Mouse (Mus musculus) heart, embryonic 12.5 days (tissue): ENCODE data around the gene Rnf183. TPM values are rescaled to one million over a fixed set of nuclear protein-coding genes. Genes with fewer than 3 reads are reported as not detected.
A peak's percentile ranks its signal among the peaks of the same experiment; 100 is the strongest.
"Not testable (repeated sequence)": the region's sequence is repeated elsewhere in the genome, so short reads cannot be mapped to it uniquely, and the experiment has no call there.

ENCODE experiments used
- ATAC-seq: fragments of 200-750 bp; cut with Nextera tagmentation; 2 replicates; pipeline ENCODE4 v1.8.0; 2017; ENCODE audit warnings: moderate TSS enrichment, moderate library complexity; ENCODE audit not compliant: insufficient number of reproducible peaks, low FRiP score
- H3K27ac ChIP-seq: fragments of 300-500 bp; sonication (generic); 2 replicates; pipeline ENCODE4 v1.5.1; 2016; ENCODE audit warnings: mild to moderate bottlenecking, moderate library complexity; ENCODE audit not compliant: poor library complexity, severe bottlenecking
- H3K27me3 ChIP-seq: fragments of 300-500 bp; sonication (generic); replicated peaks from 2 replicates; pipeline ENCODE4 v1.6.1; 2016; ENCODE audit warnings: mild to moderate bottlenecking, moderate library complexity
- H3K36me3 ChIP-seq: fragments of 300-500 bp; sonication (generic); 2 replicates; pipeline ENCODE4 v1.6.1; 2016; ENCODE audit warnings: mild to moderate bottlenecking, moderate library complexity
- H3K4me1 ChIP-seq: fragments of 300-500 bp; sonication (generic); replicated peaks from 2 replicates; pipeline ENCODE4 v1.6.1; 2016; ENCODE audit warnings: mild to moderate bottlenecking
- H3K4me2 ChIP-seq: fragments of 300-500 bp; sonication (generic); 2 replicates; pipeline ENCODE4 v1.6.1; 2016; ENCODE audit warnings: mild to moderate bottlenecking, moderate library complexity
- H3K4me3 ChIP-seq: fragments of 300-500 bp; sonication (generic); 2 replicates; pipeline ENCODE4 v1.5.1; 2016; ENCODE audit warnings: mild to moderate bottlenecking
- H3K9ac ChIP-seq: fragments of 300-500 bp; sonication (generic); 2 replicates; pipeline ENCODE4 v1.6.1; 2016; ENCODE audit warnings: mild to moderate bottlenecking, moderate library complexity
- H3K9me3 ChIP-seq: fragments of 300-500 bp; sonication (generic); replicated peaks from 2 replicates; pipeline ENCODE4 v1.6.1; 2016; ENCODE audit warnings: mild to moderate bottlenecking, moderate library complexity
- WGBS: fragments of 180-500 bp; shearing (Covaris S2); methylation state at CpG from one replicate; pipeline ENCODE4 v1.1.7; 2016; 5-methylcytosine and 5-hydroxymethylcytosine counted together
- polyA plus RNA-seq: library from polyadenylated mRNA; unstranded; fragments of >200 nt; fragmentation: Nextera tagmentation; extraction: Ambion mirVana; gene quantifications from 2 replicates; pipeline ENCODE4 v1.2.1, GENCODE M21; 2016

The Rnf183 gene
- not detected in 2 replicates for polyA plus RNA-seq

- no peaks in the 10 kb centered on the region for H3K27me3 ChIP-seq
- H3K4me1 ChIP-seq = no peaks in the 10 kb centered on the region
- 77% methylated on average over 6 of the region's 6 CpGs for WGBS
- H3K27ac ChIP-seq = no peak within 1 kb of the TSS
- H3K36me3 ChIP-seq = no peaks in the 10 kb centered on the region
- H3K9me3 ChIP-seq = no peaks in the 10 kb centered on the region
- H3K4me3 ChIP-seq = no peak within 1 kb of the TSS
- no peak within 1 kb of the TSS for H3K9ac ChIP-seq
- H3K4me2 ChIP-seq = no peak within 1 kb of the TSS
- ATAC-seq = no peak
These were observed at the start of gene Rnf183 for GRCm38 (mm10) chr4:62435081-62435480. Rnf183 (minus strand) TSS chr4:62435252.

GRCm38 (mm10) chr4:62480709-62481605 is 45.9 kb upstream of the Rnf183 start:
- Histone ChIP-seq H3K27ac (no peak overlapping the region), H3K9me3 (no peaks in the 10 kb centered on the region), H3K4me2 (peak overlapping the region; percentile 94; the same call in 1 of the 2 replicates), H3K4me3 (no peak overlapping the region), H3K4me1 (peaks cover 9% of the 10 kb centered on the region), H3K36me3 (no peaks in the 10 kb centered on the region), H3K27me3 (peaks cover 37% of the 10 kb centered on the region), H3K9ac (no peak overlapping the region)
- WGBS = 47% methylated on average over 10 of the region's 10 CpGs
- ATAC-seq = no peak; the same call in 1 of the 2 replicates

DNA sequence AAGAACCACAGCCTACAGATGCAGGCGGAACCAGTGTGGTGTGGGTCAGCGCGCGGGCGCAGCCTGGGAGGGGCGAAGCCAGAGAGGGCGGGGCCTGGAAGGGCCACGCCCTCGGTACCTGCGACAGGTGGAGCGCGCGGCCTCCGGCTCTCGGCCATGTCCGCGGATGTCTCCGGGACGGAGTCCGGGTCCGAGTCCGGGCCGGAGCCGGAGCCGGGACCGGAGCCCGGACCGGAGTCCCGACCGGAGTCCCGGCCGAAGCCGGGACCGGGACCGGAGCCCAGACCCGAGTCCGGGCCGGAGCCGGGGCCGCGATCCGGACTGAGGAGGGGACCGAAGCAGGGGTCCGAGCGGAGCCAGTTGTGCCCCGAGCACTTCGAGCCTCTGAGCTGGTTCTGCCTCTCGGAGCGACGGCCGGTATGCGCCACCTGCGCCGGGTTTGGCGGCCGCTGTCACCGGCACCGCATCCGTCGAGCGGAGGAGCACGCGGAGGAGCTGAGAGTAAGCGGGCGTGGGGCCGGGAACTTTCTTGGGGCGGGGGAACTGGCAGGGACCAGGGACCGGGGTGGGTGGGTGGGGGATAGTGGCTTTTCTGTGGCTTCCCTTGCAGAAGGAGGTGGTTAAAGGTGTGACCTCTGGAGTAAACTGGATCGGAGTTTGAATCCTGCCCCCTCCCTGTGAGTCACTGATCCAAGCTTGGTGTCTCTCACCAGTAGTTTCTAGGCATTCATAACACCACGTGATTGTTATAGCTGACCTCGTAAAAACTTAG is 45.1 kb upstream of the Rnf183 start, which contains the start of gene Bspry:
Gene Bspry, plus strand, starts transcription at position 117 of the 772 bp plus-strand sequence.
- H3K27me3 ChIP-seq = peaks cover 37% of the 10 kb centered on the region
- H3K27ac ChIP-seq = no peak within 1 kb of the TSS
- 3% methylated on average over 70 of the region's 71 CpGs for WGBS

GRCm38 (mm10) chr4:62479593-62479936 is 44.5 kb upstream of the Rnf183 start:
- not testable (repeated sequence) for H3K9me3 ChIP-seq, H3K4me1 ChIP-seq, ATAC-seq, H3K27ac ChIP-seq, H3K36me3 ChIP-seq
- Histone ChIP-seq H3K27me3 (peaks cover 37% of the 10 kb centered on the region), H3K4me3 (peak overlapping the region; percentile 55), H3K9ac (0 out of 2 replicates have a peak overlapping the region, but pooled peaks have one; percentile 39), H3K4me2 (peak overlapping the region; percentile 94)
- 16% methylated on average over 11 of the region's 11 CpGs for WGBS

More for the DNA sequence above, 45.1 kb upstream of the Rnf183 start, which contains the start of gene Bspry:
- Histone ChIP-seq H3K4me3 (peak within 1 kb of the TSS; percentile 55), H3K36me3 (no peaks in the 10 kb centered on the region), H3K9me3 (no peaks in the 10 kb centered on the region), H3K4me2 (peak within 1 kb of the TSS; percentile 94), H3K4me1 (peaks cover 9% of the 10 kb centered on the region), H3K9ac (peak within 1 kb of the TSS; percentile 39; the same call in 1 of the 2 replicates)
- peak; percentile 78 for ATAC-seq

DNA sequence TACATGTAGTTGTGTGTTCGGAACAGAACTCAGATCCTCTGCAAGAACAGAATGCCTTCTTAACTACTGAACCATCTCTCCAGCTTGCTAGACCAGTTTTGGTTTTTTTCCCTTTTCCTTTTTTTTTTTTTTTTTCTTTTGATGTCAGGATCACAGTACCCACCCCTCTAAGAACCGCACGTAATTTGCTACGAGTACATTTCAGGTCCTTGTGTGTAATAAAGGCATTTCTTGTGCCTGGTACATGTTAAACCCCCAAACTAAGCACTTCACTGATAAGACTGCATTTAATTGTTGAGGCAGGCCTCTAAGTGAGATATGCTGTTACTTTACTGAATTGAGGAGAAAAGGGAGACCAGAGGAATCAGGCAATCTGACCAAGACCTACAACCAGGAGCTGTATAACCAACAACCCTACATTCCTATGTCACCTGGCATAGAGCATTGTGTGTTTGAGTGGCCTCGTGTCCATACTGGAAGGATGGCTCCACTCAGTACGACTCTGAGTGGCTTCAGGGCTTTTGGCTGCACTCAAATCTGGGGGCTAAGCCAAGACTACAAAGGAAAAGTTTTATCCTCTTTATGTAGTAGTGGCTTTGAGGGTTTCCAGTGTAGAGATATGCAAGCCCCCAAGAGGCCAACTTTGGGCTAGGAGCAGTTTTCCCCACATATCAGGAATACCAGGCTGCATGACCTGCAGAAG is 42.6 kb upstream of the Rnf183 start:
- no peak overlapping the region for H3K27ac ChIP-seq
- peaks cover 9% of the 10 kb centered on the region for H3K4me1 ChIP-seq
- H3K4me2 ChIP-seq = no peak overlapping the region
- H3K4me3 ChIP-seq = no peak overlapping the region
- H3K9me3 ChIP-seq = no peaks in the 10 kb centered on the region
- 74% methylated on average over 6 of the region's 6 CpGs for WGBS
- ATAC-seq = no peak
- no peaks in the 10 kb centered on the region for H3K36me3 ChIP-seq
- H3K27me3 ChIP-seq = peaks cover 37% of the 10 kb centered on the region
- no peak overlapping the region for H3K9ac ChIP-seq

- ATAC-seq = no peak
- no peaks in the 10 kb centered on the region for H3K9me3 ChIP-seq
- peaks cover 9% of the 10 kb centered on the region for H3K4me1 ChIP-seq
- H3K27ac ChIP-seq = no peak overlapping the region
- H3K9ac ChIP-seq = no peak overlapping the region
- H3K27me3 ChIP-seq = peaks cover 25% of the 10 kb centered on the region
- H3K4me2 ChIP-seq = no peak overlapping the region
- 76% methylated on average over 6 of the region's 6 CpGs for WGBS
- H3K36me3 ChIP-seq = no peaks in the 10 kb centered on the region
- H3K4me3 ChIP-seq = no peak overlapping the region
These were observed 40.7 kb upstream of the Rnf183 start for GRCm38 (mm10) chr4:62475793-62476192.

- Histone ChIP-seq H3K9me3 (no peaks in the 10 kb centered on the region), H3K4me2 (no peak overlapping the region), H3K4me3 (no peak overlapping the region), H3K27ac (no peak overlapping the region), H3K4me1 (peaks cover 9% of the 10 kb centered on the region), H3K27me3 (peaks cover 20% of the 10 kb centered on the region), H3K36me3 (no peaks in the 10 kb centered on the region), H3K9ac (no peak overlapping the region)
- WGBS = 75% methylated on average over 2 of the region's 2 CpGs
- no peak for ATAC-seq
These were observed 40.1 kb upstream of the Rnf183 start for GRCm38 (mm10) chr4:62475131-62475530.

DNA sequence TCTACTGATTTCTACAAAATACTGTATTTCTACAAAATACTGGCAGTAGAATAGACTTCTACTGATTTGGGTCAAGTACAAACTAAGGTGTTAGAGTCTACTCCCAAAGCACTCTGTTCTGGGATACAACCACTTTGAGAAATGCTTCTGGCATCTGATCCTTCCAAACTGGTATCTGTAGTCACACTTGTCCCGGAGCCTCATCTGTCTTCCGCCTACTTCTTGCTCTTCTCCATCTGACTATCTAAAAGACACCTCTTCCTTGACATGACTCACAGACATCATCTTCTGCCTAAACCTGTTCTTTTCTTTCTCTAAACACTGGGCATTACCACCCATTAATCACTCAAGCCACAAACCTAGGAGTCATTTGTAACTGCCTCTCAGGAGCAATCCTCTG is 37.0 kb upstream of the Rnf183 start:
- ATAC-seq = no peak
- Histone ChIP-seq H3K27ac (no peak overlapping the region), H3K4me3 (no peak overlapping the region), H3K36me3 (no peaks in the 10 kb centered on the region), H3K9me3 (no peaks in the 10 kb centered on the region), H3K4me1 (no peaks in the 10 kb centered on the region), H3K27me3 (no peaks in the 10 kb centered on the region), H3K4me2 (no peak overlapping the region), H3K9ac (no peak overlapping the region)
- WGBS = 86% methylated on average over 2 of the region's 2 CpGs

- H3K27ac ChIP-seq = no peak within 1 kb of the TSS
These were observed 35.6 kb upstream of the Rnf183 start, which contains the start of gene Wdr31 for GRCm38 (mm10) chr4:62470598-62471051. Wdr31 (minus strand) TSS chr4:62470896.

DNA sequence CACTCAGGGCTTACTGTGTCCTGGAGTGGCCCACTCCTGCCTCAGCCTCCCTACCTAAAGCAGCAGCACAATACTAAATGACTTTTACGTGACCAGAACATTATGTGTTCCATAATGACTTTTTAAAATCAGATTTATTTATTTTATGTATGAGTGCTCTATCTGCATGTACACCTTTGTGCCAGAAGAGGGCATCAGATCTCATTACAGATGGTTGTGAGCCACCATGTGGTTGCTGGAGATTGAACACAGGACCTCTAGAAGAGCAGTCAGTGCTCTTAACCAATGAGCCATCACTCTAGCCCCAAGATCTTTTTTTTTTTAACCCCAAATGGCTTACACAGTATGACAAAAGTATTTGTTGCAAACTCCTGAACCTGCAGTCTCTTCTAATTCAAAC is 33.1 kb upstream of the Rnf183 start:
- 94% methylated on average over 1 of the region's 1 CpGs for WGBS
- ATAC-seq = no peak

More at GRCm38 (mm10) chr4:62470598-62471051, 35.6 kb upstream of the Rnf183 start, which contains the start of gene Wdr31:
- Histone ChIP-seq H3K27me3 (no peaks in the 10 kb centered on the region), H3K9ac (peak within 1 kb of the TSS; percentile 71), H3K4me1 (no peaks in the 10 kb centered on the region), H3K36me3 (no peaks in the 10 kb centered on the region), H3K4me3 (peak within 1 kb of the TSS; percentile 64), H3K4me2 (peak within 1 kb of the TSS; percentile 79), H3K9me3 (no peaks in the 10 kb centered on the region)
- WGBS = 1% methylated on average over 30 of the region's 30 CpGs
- peak; percentile 87 for ATAC-seq

More for the DNA sequence above, 33.1 kb upstream of the Rnf183 start:
- Histone ChIP-seq H3K27me3 (no peaks in the 10 kb centered on the region), H3K4me3 (no peak overlapping the region), H3K36me3 (no peaks in the 10 kb centered on the region), H3K9me3 (no peaks in the 10 kb centered on the region), H3K4me1 (no peaks in the 10 kb centered on the region), H3K4me2 (no peak overlapping the region), H3K9ac (no peak overlapping the region), H3K27ac (no peak overlapping the region)
